Mouse (Mus musculus) right cerebral cortex, adult 18-20 months (tissue): ENCODE measurements at regions not wholly inside any gene's neighbourhood (a gene's known extent, or its start where the extent isn't known, plus 50 kb on each side); places are given as distances from the start of the nearest gene placed in this dataset.
A peak's percentile ranks its signal among the peaks of the same experiment; 100 is the strongest.
"Not testable (repeated sequence)": the region's sequence is repeated elsewhere in the genome, so short reads cannot be mapped to it uniquely, and the experiment has no call there.

Experiments
- DNase-seq: peaks from one replicate; pipeline ENCODE4 v3.0.0; 2022; ENCODE audit warnings: mixed read lengths

- no peak for DNase-seq
Measured at GRCm38 (mm10) chr6:31810602-31811512, 239.2 kb upstream of the 1700012A03Rik start.

GRCm38 (mm10) chr6:31804468-31804867 lies 240.7 kb upstream of the Podxl start:
- not testable (repeated sequence) for DNase-seq

- not testable (repeated sequence) for DNase-seq
Measured at GRCm38 (mm10) chr6:31803222-31803621, 239.4 kb upstream of the Podxl start.

GRCm38 (mm10) chr6:31791547-31791946 lies 227.8 kb upstream of the Podxl start:
- DNase-seq = peak; percentile 15

GRCm38 (mm10) chr6:31790906-31791305 lies 227.1 kb upstream of the Podxl start:
- no peak for DNase-seq

- no peak for DNase-seq
Measured at GRCm38 (mm10) chr6:31776841-31777240, 213.1 kb upstream of the Podxl start.

GRCm38 (mm10) chr6:31771916-31772315 lies 208.1 kb upstream of the Podxl start:
- no peak for DNase-seq

- DNase-seq = no peak
Measured at GRCm38 (mm10) chr6:31745589-31745988, 181.8 kb upstream of the Podxl start.

- no peak for DNase-seq
Measured at GRCm38 (mm10) chr6:31731391-31731790, 167.6 kb upstream of the Podxl start.

GRCm38 (mm10) chr6:31719614-31720013 lies 155.8 kb upstream of the Podxl start:
- DNase-seq = no peak

GRCm38 (mm10) chr6:31718843-31719242 lies 155.1 kb upstream of the Podxl start:
- no peak for DNase-seq

- DNase-seq = no peak
Measured at GRCm38 (mm10) chr6:31717531-31717930, 153.8 kb upstream of the Podxl start.

- no peak for DNase-seq
Measured at GRCm38 (mm10) chr6:31707256-31707655, 143.5 kb upstream of the Podxl start.

- DNase-seq = no peak
Measured at GRCm38 (mm10) chr6:31704191-31704590, 140.4 kb upstream of the Podxl start.

GRCm38 (mm10) chr6:31702931-31703330 lies 139.2 kb upstream of the Podxl start:
- DNase-seq = no peak

- DNase-seq = no peak
Measured at GRCm38 (mm10) chr6:31695885-31696284, 132.1 kb upstream of the Podxl start.

GRCm38 (mm10) chr6:31693047-31693446 lies 129.3 kb upstream of the Podxl start:
- no peak for DNase-seq

GRCm38 (mm10) chr6:31692024-31692423 lies 128.2 kb upstream of the Podxl start:
- DNase-seq = no peak

- DNase-seq = no peak
Measured at GRCm38 (mm10) chr6:31680101-31680500, 116.3 kb upstream of the Podxl start.

GRCm38 (mm10) chr6:31665671-31666486 lies 102.1 kb upstream of the Podxl start:
- DNase-seq = no peak

GRCm38 (mm10) chr6:31664495-31664894 lies 100.7 kb upstream of the Podxl start:
- peak; percentile 66 for DNase-seq

GRCm38 (mm10) chr6:31660778-31661177 lies 97.0 kb upstream of the Podxl start:
- DNase-seq = peak; percentile 70

- DNase-seq = no peak
Measured at GRCm38 (mm10) chr6:31659901-31660300, 96.1 kb upstream of the Podxl start.
